Mouse (Mus musculus): ENCODE data around the gene Rbm18.

- TF ChIP-seq CTCF (IDR thresholded peaks at IDR 0.05; ENCODE audit: low read depth, low read length) = no peak
- no peak for TF ChIP-seq POLR2A (IDR thresholded peaks at IDR 0.05; ENCODE audit: extremely low read depth, insufficient read depth, low read length)
These were observed 47.6 kb upstream of the Rbm18 start for GRCm38 (mm10) chr2:36184192-36184591.

Measured in liver, adult 2 months (tissue).